Mouse (Mus musculus) hindbrain, embryonic 13.5 days (tissue): Measurements from ENCODE around the gene Wfdc12. TPM values are rescaled to one million over a fixed set of nuclear protein-coding genes. Genes with fewer than 3 reads are reported as not detected.

Experiments
- ATAC-seq: fragments of 200-750 bp; cut with Nextera tagmentation; 2 replicates; pipeline ENCODE4 v1.8.0; 2017; ENCODE audit warnings: moderate TSS enrichment; ENCODE audit not compliant: low FRiP score
- H3K27ac ChIP-seq: fragments of 300-500 bp; sonication (generic); 2 replicates; pipeline ENCODE4 v1.5.1; 2015; ENCODE audit warnings: inconsistent platforms, mild to moderate bottlenecking, moderate library complexity
- H3K27me3 ChIP-seq: fragments of 300-500 bp; sonication (generic); 2 replicates; pipeline ENCODE4 v1.6.1; 2015; ENCODE audit warnings: mild to moderate bottlenecking, inconsistent platforms
- H3K36me3 ChIP-seq: fragments of 300-500 bp; sonication (generic); 2 replicates; pipeline ENCODE4 v1.6.1; 2015; ENCODE audit warnings: mild to moderate bottlenecking, inconsistent platforms
- H3K4me1 ChIP-seq: fragments of 300-500 bp; sonication (generic); replicated peaks from 2 replicates; pipeline ENCODE4 v1.6.1; 2015; ENCODE audit warnings: inconsistent platforms
- H3K4me2 ChIP-seq: fragments of 300-500 bp; sonication (generic); 2 replicates; pipeline ENCODE4 v1.6.1; 2015; ENCODE audit warnings: inconsistent platforms, mild to moderate bottlenecking, moderate library complexity
- H3K4me3 ChIP-seq: fragments of 300-500 bp; sonication (generic); 2 replicates; pipeline ENCODE4 v1.5.1; 2015; ENCODE audit warnings: mild to moderate bottlenecking, inconsistent platforms
- H3K9ac ChIP-seq: fragments of 300-500 bp; sonication (generic); 2 replicates; pipeline ENCODE4 v1.6.1; 2015; ENCODE audit warnings: mild to moderate bottlenecking, inconsistent platforms
- H3K9me3 ChIP-seq: fragments of 300-500 bp; sonication (generic); 2 replicates; pipeline ENCODE4 v1.6.1; 2016; ENCODE audit warnings: inconsistent platforms
- WGBS: fragments of 180-500 bp; shearing (Covaris S2); methylation state at CpG from one replicate; pipeline ENCODE4 v1.1.7; 2015; 5-methylcytosine and 5-hydroxymethylcytosine counted together
- polyA plus RNA-seq: library from polyadenylated mRNA; unstranded; fragments of >200 nt; fragmentation: Nextera tagmentation; extraction: Ambion mirVana; gene quantifications from 2 replicates; pipeline ENCODE4 v1.2.1, GENCODE M21; 2015

Gene Wfdc12
- polyA plus RNA-seq, 1 experiment from 2014 or later = not detected

- no peaks in the 10 kb centered on the region for H3K36me3 ChIP-seq
- no peaks in the 10 kb centered on the region for H3K4me1 ChIP-seq
- no peak overlapping the region for H3K9ac ChIP-seq
- H3K4me2 ChIP-seq = no peak overlapping the region
- H3K27me3 ChIP-seq = no peaks in the 10 kb centered on the region
- no peaks in the 10 kb centered on the region for H3K9me3 ChIP-seq
- WGBS = 90% methylated on average over 5 of the region's 5 CpGs
- H3K27ac ChIP-seq = no peak overlapping the region
- H3K4me3 ChIP-seq = no peak overlapping the region
- ATAC-seq = no peak
Observed at GRCm38 (mm10) chr2:164195971-164196699, 5.7 kb upstream of the Wfdc12 start.

- WGBS = 86% methylated on average over 5 of the region's 5 CpGs
- Histone ChIP-seq H3K9me3 (no peaks in the 10 kb centered on the region), H3K4me2 (no peak overlapping the region), H3K4me1 (no peaks in the 10 kb centered on the region), H3K27ac (no peak overlapping the region), H3K36me3 (no peaks in the 10 kb centered on the region), H3K27me3 (no peaks in the 10 kb centered on the region), H3K4me3 (no peak overlapping the region), H3K9ac (no peak overlapping the region)
- no peak for ATAC-seq
Observed at GRCm38 (mm10) chr2:164194959-164195630, 4.7 kb upstream of the Wfdc12 start.

- H3K9me3 ChIP-seq = no peaks in the 10 kb centered on the region
- no peaks in the 10 kb centered on the region for H3K27me3 ChIP-seq
- H3K4me1 ChIP-seq = no peaks in the 10 kb centered on the region
- no peak overlapping the region for H3K9ac ChIP-seq
- no peak overlapping the region for H3K27ac ChIP-seq
- no peak overlapping the region for H3K4me3 ChIP-seq
- H3K36me3 ChIP-seq = no peaks in the 10 kb centered on the region
- no peak overlapping the region for H3K4me2 ChIP-seq
- ATAC-seq = no peak
Observed at GRCm38 (mm10) chr2:164192279-164192678, 1.9 kb upstream of the Wfdc12 start.

- WGBS = 34% methylated on average over 5 of the region's 5 CpGs
- no peaks in the 10 kb centered on the region for H3K27me3 ChIP-seq
- no peak overlapping the region for H3K4me3 ChIP-seq
- H3K4me2 ChIP-seq = no peak overlapping the region
- no peaks in the 10 kb centered on the region for H3K4me1 ChIP-seq
- no peak overlapping the region for H3K27ac ChIP-seq
- ATAC-seq = no peak
- H3K36me3 ChIP-seq = no peaks in the 10 kb centered on the region
- H3K9me3 ChIP-seq = no peaks in the 10 kb centered on the region
- no peak overlapping the region for H3K9ac ChIP-seq
Observed at GRCm38 (mm10) chr2:164188722-164189121, 1.7 kb downstream of the Wfdc12 start.

- Histone ChIP-seq H3K4me1 (no peaks in the 10 kb centered on the region), H3K9me3 (no peaks in the 10 kb centered on the region), H3K4me2 (no peak overlapping the region), H3K27me3 (peaks cover 4% of the 10 kb centered on the region; the same call in 1 of the 2 replicates), H3K9ac (no peak overlapping the region), H3K36me3 (no peaks in the 10 kb centered on the region), H3K4me3 (no peak overlapping the region), H3K27ac (no peak overlapping the region)
- no peak for ATAC-seq
- WGBS = 46% methylated on average over 9 of the region's 9 CpGs
Observed at GRCm38 (mm10) chr2:164184145-164184719, 6.2 kb downstream of the Wfdc12 start.

- Histone ChIP-seq H3K4me3 (no peak overlapping the region), H3K27me3 (peaks cover 4% of the 10 kb centered on the region; the same call in 1 of the 2 replicates), H3K36me3 (no peaks in the 10 kb centered on the region), H3K9me3 (no peaks in the 10 kb centered on the region), H3K9ac (no peak overlapping the region), H3K4me2 (no peak overlapping the region), H3K27ac (no peak overlapping the region), H3K4me1 (no peaks in the 10 kb centered on the region)
- ATAC-seq = no peak
- 79% methylated on average over 9 of the region's 9 CpGs for WGBS
Observed at GRCm38 (mm10) chr2:164183340-164183739, 7.1 kb downstream of the Wfdc12 start.

- Histone ChIP-seq H3K36me3 (no peaks in the 10 kb centered on the region), H3K4me3 (no peak within 1 kb of the TSS), H3K4me2 (no peak within 1 kb of the TSS), H3K27me3 (peaks cover 4% of the 10 kb centered on the region; the same call in 1 of the 2 replicates), H3K9me3 (no peaks in the 10 kb centered on the region), H3K9ac (no peak within 1 kb of the TSS), H3K27ac (no peak within 1 kb of the TSS), H3K4me1 (no peaks in the 10 kb centered on the region)
- WGBS = 86% methylated on average over 7 of the region's 7 CpGs
- ATAC-seq = no peak
Observed at GRCm38 (mm10) chr2:164182692-164183255, 7.6 kb downstream of the Wfdc12 start, which contains the start of gene Wfdc5. Gene Wfdc5 (minus strand): TSS chr2:164182742.

- Histone ChIP-seq H3K4me2 (no peak overlapping the region), H3K4me3 (no peak overlapping the region), H3K36me3 (no peaks in the 10 kb centered on the region), H3K9ac (no peak overlapping the region), H3K27ac (no peak overlapping the region), H3K27me3 (peaks cover 4% of the 10 kb centered on the region; the same call in 1 of the 2 replicates), H3K4me1 (no peaks in the 10 kb centered on the region), H3K9me3 (no peaks in the 10 kb centered on the region)
- ATAC-seq = no peak
- 91% methylated on average over 4 of the region's 4 CpGs for WGBS
Observed at GRCm38 (mm10) chr2:164180770-164181169, 9.6 kb downstream of the Wfdc12 start.

- no peak overlapping the region for H3K4me2 ChIP-seq
- H3K27ac ChIP-seq = no peak overlapping the region
- H3K4me1 ChIP-seq = no peaks in the 10 kb centered on the region
- H3K9ac ChIP-seq = no peak overlapping the region
- ATAC-seq = no peak
- WGBS = 56% methylated on average over 2 of the region's 3 CpGs
- peaks cover 8% of the 10 kb centered on the region; the same call in 1 of the 2 replicates for H3K27me3 ChIP-seq
- H3K9me3 ChIP-seq = no peaks in the 10 kb centered on the region
- H3K36me3 ChIP-seq = no peaks in the 10 kb centered on the region
- no peak overlapping the region for H3K4me3 ChIP-seq
Observed at GRCm38 (mm10) chr2:164180124-164180523, 10.3 kb downstream of the Wfdc12 start.

GRCm38 (mm10) chr2:164177831-164178230 is 12.6 kb downstream of the Wfdc12 start:
- ATAC-seq = no peak
- Histone ChIP-seq H3K4me1 (no peaks in the 10 kb centered on the region), H3K27me3 (peaks cover 23% of the 10 kb centered on the region; the same call in 1 of the 2 replicates), H3K9me3 (no peaks in the 10 kb centered on the region), H3K9ac (no peak overlapping the region), H3K4me3 (no peak overlapping the region), H3K27ac (no peak overlapping the region), H3K4me2 (no peak overlapping the region), H3K36me3 (no peaks in the 10 kb centered on the region)
- 94% methylated on average over 5 of the region's 5 CpGs for WGBS

- Histone ChIP-seq H3K9me3 (no peaks in the 10 kb centered on the region), H3K4me3 (no peak overlapping the region), H3K4me2 (no peak overlapping the region), H3K9ac (no peak overlapping the region), H3K27ac (no peak overlapping the region), H3K4me1 (peaks cover 5% of the 10 kb centered on the region), H3K36me3 (no peaks in the 10 kb centered on the region), H3K27me3 (peaks cover 37% of the 10 kb centered on the region)
- no peak for ATAC-seq
- 85% methylated on average over 3 of the region's 3 CpGs for WGBS
Observed at GRCm38 (mm10) chr2:164175850-164176249, 14.6 kb downstream of the Wfdc12 start.

GRCm38 (mm10) chr2:164174649-164175395 is 15.6 kb downstream of the Wfdc12 start:
- Histone ChIP-seq H3K27ac (no peak overlapping the region), H3K9ac (no peak overlapping the region), H3K9me3 (no peaks in the 10 kb centered on the region), H3K4me1 (peaks cover 15% of the 10 kb centered on the region), H3K36me3 (no peaks in the 10 kb centered on the region), H3K4me2 (no peak overlapping the region), H3K4me3 (no peak overlapping the region), H3K27me3 (peaks cover 48% of the 10 kb centered on the region)
- 83% methylated on average over 8 of the region's 8 CpGs for WGBS
- ATAC-seq = no peak
